ENCODE assay signal across 8 mouse cellular contexts in the genomic region with DNA sequence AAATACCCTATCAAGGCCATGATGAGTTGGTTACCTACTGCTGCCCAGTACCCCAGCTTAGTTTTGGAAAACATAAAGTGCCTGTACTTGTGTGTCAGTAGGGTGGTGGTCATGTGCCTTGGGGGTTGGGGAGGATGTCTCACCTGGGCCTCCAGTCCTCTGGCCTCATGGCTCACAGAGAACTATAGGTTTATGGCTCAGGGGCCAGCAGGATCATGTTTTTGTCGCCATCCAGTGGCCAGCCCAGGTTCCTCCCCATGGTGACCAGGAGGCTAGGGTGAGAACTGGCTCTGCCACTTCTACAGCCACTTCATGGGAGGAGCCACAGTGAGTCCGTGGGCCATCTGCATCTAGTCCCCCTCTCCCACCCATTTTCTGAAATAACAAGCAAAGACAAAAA. TPM values are rescaled to one million over a fixed set of nuclear protein-coding genes. Genes with fewer than 3 reads are reported as not detected.
DNase-seq lines count a peak whose midpoint lies in the region; ATAC-seq and TF ChIP-seq lines count a peak whose summit lies in the region.

No protein-coding gene starts in this region.

- 32% methylated on average over 2 of the region's 2 CpGs for WGBS in forebrain, embryonic 12.5 days
- WGBS in intestine, embryonic 15.5 days = 7% methylated on average over 2 of the region's 2 CpGs
- WGBS in liver, adult 2 months = 11% methylated on average over 2 of the region's 2 CpGs

- 0 out of 2 replicates have a peak, but pooled peaks have one; percentile 44 for ATAC-seq in forebrain, embryonic 12.5 days (ENCODE audit: low FRiP score)
- ATAC-seq in intestine, embryonic 15.5 days = peak; percentile 67

- TF ChIP-seq POLR2A in liver, adult 2 months (IDR thresholded peaks at IDR 0.05; ENCODE audit: extremely low read depth, insufficient read depth, low read length) = no peak

- 0 out of 2 replicates have a peak, but pooled peaks cover 2% of the 10 kb centered on the region for H3K4me1 ChIP-seq in forebrain, embryonic 12.5 days
- H3K4me1 ChIP-seq in intestine, embryonic 15.5 days (replicated peaks) = no peaks in the 10 kb centered on the region
- H3K4me1 ChIP-seq in liver, adult 2 months (ENCODE audit: control insufficient read depth, insufficient read depth, low read length) = peaks cover 18% of the 10 kb centered on the region

- intact Hi-C loops in heart, postnatal 25 days (cut with DNase I) = loop anchor here (1.0 kb wide), 2 partner anchors 39 to 109 kb away; no protein-coding TSS in a partner anchor

- H3K27ac ChIP-seq in forebrain, embryonic 12.5 days = 0 out of 2 replicates have a peak overlapping the region, but pooled peaks have one; percentile 5
- H3K27ac ChIP-seq in intestine, embryonic 15.5 days = no peak overlapping the region
- H3K27ac ChIP-seq in liver, adult 2 months (replicated peaks; ENCODE audit: insufficient read depth, low read depth, low read length) = no peak overlapping the region

- no peak overlapping the region for H3K4me2 ChIP-seq in forebrain, embryonic 12.5 days
- no peak overlapping the region for H3K4me2 ChIP-seq in intestine, embryonic 15.5 days (replicated peaks)

- H3K27me3 ChIP-seq in forebrain, embryonic 12.5 days = no peaks in the 10 kb centered on the region
- H3K27me3 ChIP-seq in intestine, embryonic 15.5 days (replicated peaks) = no peaks in the 10 kb centered on the region
- H3K27me3 ChIP-seq in liver, adult 2 months (ENCODE audit: control insufficient read depth, insufficient read depth, low read length) = no peaks in the 10 kb centered on the region

- no peak overlapping the region for H3K9ac ChIP-seq in forebrain, embryonic 12.5 days
- H3K9ac ChIP-seq in intestine, embryonic 15.5 days = no peak overlapping the region
- no peak overlapping the region for H3K9ac ChIP-seq in liver, adult 2 months (ENCODE audit: low read depth, low read length)

- H3K36me3 ChIP-seq in forebrain, embryonic 12.5 days (replicated peaks) = peaks cover 95% of the 10 kb centered on the region
- H3K36me3 ChIP-seq in intestine, embryonic 15.5 days = 0 out of 2 replicates have a peak, but pooled peaks cover 8% of the 10 kb centered on the region
- no peaks in the 10 kb centered on the region for H3K36me3 ChIP-seq in liver, adult 2 months (ENCODE audit: control insufficient read depth, insufficient read depth, low read length)

- no peak overlapping the region for H3K4me3 ChIP-seq in forebrain, embryonic 12.5 days (replicated peaks)
- H3K4me3 ChIP-seq in intestine, embryonic 15.5 days (replicated peaks) = no peak overlapping the region
- no peak overlapping the region for H3K4me3 ChIP-seq in liver, adult 2 months (ENCODE audit: insufficient read depth, low read depth, low read length)

- H3K79me2 ChIP-seq in liver, adult 2 months (ENCODE audit: control insufficient read depth, insufficient read depth, low read length) = no peaks in the 10 kb centered on the region

- DNase-seq in heart, adult 8-10 months (ENCODE audit: low spot score) = peak; percentile 42
- DNase-seq in heart, postnatal 25 days (ENCODE audit: low spot score) = no peak
- peak; percentile 74 for DNase-seq in adrenal gland, postnatal 14 days
- DNase-seq in liver, adult 2 months (ENCODE audit: extremely low read depth, low read depth, low spot score) = no peak
- DNase-seq in naive thymus-derived CD4-positive, alpha-beta T cell, adult 2 months (ENCODE audit: low read depth) = peak; percentile 25
- peak; percentile 38 to 40 for DNase-seq in thymus, postnatal 36 days

- no peaks in the 10 kb centered on the region for H3K9me3 ChIP-seq in forebrain, embryonic 12.5 days
- no peaks in the 10 kb centered on the region for H3K9me3 ChIP-seq in intestine, embryonic 15.5 days

- peak; percentile 90 for TF ChIP-seq CTCF in liver, adult 2 months (IDR thresholded peaks at IDR 0.05; ENCODE audit: low read depth, low read length)

RNA-seq across cellular contexts. Expression of a gene that starts 16.3 kb away (rescaled TPM):
- under 1 TPM; 0.26 to 0.75 (median 0.47) TPM for total RNA-seq in heart, adult 8-10 months (2022)
- under 1 TPM; 0.34 TPM for total RNA-seq in heart, postnatal 25 days (2021)
- 3.7 and 36.1 TPM in 2 replicates for total RNA-seq in adrenal gland, postnatal 14 days (2021)
- polyA plus RNA-seq in forebrain, embryonic 12.5 days (2016; fragmentation: Nextera tagmentation; extraction: Ambion mirVana) = 0.57 and 0.70 TPM in 2 replicates
- 4.9 and 11.8 TPM in 2 replicates for polyA plus RNA-seq in intestine, embryonic 15.5 days (2015; fragmentation: Nextera tagmentation; extraction: Ambion mirVana)
- 239 and 244 TPM in 2 replicates for total RNA-seq in liver, adult 2 months (2014; rRNA removed)
- 780 and 1,032 TPM in 2 replicates for polyA plus RNA-seq in liver, adult 2 months (2012; rRNA removed)

RNA-seq across cellular contexts. Expression of a gene that starts 31.6 kb away (rescaled TPM):
- 10 to 100 TPM; 32.2 to 42.1 (median 39.8) TPM for total RNA-seq in heart, adult 8-10 months (2022)
- 10 to 100 TPM; 34.5 to 43.8 TPM for total RNA-seq in heart, postnatal 25 days (2021)
- total RNA-seq in adrenal gland, postnatal 14 days (2021) = 10.7 and 12.4 TPM in 2 replicates
- 0.61 and 0.68 TPM in 2 replicates for polyA plus RNA-seq in forebrain, embryonic 12.5 days (2016; fragmentation: Nextera tagmentation; extraction: Ambion mirVana)
- 1.3 TPM in 2 replicates for polyA plus RNA-seq in intestine, embryonic 15.5 days (2015; fragmentation: Nextera tagmentation; extraction: Ambion mirVana)
- not detected in 2 replicates for total RNA-seq in liver, adult 2 months (2014; rRNA removed)
- not detected in 2 replicates for polyA plus RNA-seq in liver, adult 2 months (2012; rRNA removed)

Comparison
In these comparisons a context has a peak if more than half of its experiments do, and no peak if none do; other contexts are left out.
1. DNase-seq: peak in heart, adult 8-10 months (single experiment), adrenal gland, postnatal 14 days (single experiment), naive thymus-derived CD4-positive, alpha-beta T cell, adult 2 months (single experiment) and thymus, postnatal 36 days (2 of 2); none in heart, postnatal 25 days (single experiment) and liver, adult 2 months (single experiment).
2. RNA of a gene that starts 31.6 kb away (total RNA-seq): 34.5 to 43.8 TPM in heart, postnatal 25 days, 32.2 to 42.1 TPM in heart, adult 8-10 months and 10.7 to 12.4 TPM in adrenal gland, postnatal 14 days; not detected in liver, adult 2 months; every median in the first group is over 10 times any median in the second.